Mouse (Mus musculus) thymus, adult 2 months (tissue): ENCODE data around the gene Zfpm1. TPM values are rescaled to one million over a fixed set of nuclear protein-coding genes. Genes with fewer than 3 reads are reported as not detected.

Source experiments
- DNase-seq: peaks from one replicate; pipeline ENCODE4 v3.0.0; 2021
- H3K27ac ChIP-seq: fragments of 200-500 bp; 2 replicates; pipeline ENCODE4 v1.5.1; 2012; ENCODE audit warnings: low read length, control low read depth; ENCODE audit not compliant: control insufficient read depth, insufficient read depth
- H3K27me3 ChIP-seq: fragments of 200-500 bp; 2 replicates; pipeline ENCODE4 v1.6.1; 2012; ENCODE audit warnings: mild to moderate bottlenecking, low read length, moderate library complexity, mixed read lengths; ENCODE audit not compliant: control insufficient read depth, insufficient read depth
- H3K36me3 ChIP-seq: fragments of 200-500 bp; 2 replicates; pipeline ENCODE4 v1.6.1; 2012; ENCODE audit warnings: mild to moderate bottlenecking, low read length, moderate library complexity; ENCODE audit not compliant: control insufficient read depth, insufficient read depth
- H3K4me1 ChIP-seq: fragments of 200-500 bp; replicated peaks from 2 replicates; pipeline ENCODE4 v1.6.1; 2012; ENCODE audit warnings: low read length; ENCODE audit not compliant: control insufficient read depth, insufficient read depth
- H3K4me3 ChIP-seq: fragments of 200-500 bp; 2 replicates; pipeline ENCODE4 v1.5.1; 2012; ENCODE audit warnings: mild to moderate bottlenecking, low read length, control low read depth, moderate library complexity; ENCODE audit not compliant: control insufficient read depth, insufficient read depth
- CTCF ChIP-seq: fragments of 200-500 bp; IDR thresholded peaks from 2 replicates; pipeline ENCODE4 v1.5.1; 2012; ENCODE audit warnings: mild to moderate bottlenecking, control low read depth, low read length, moderate library complexity, borderline replicate concordance; ENCODE audit not compliant: control insufficient read depth, poor library complexity, insufficient read depth; ENCODE audit errors: extremely low read depth
- POLR2A ChIP-seq: fragments of 200-500 bp; IDR thresholded peaks from 2 replicates; pipeline ENCODE4 v1.6.1; 2012; ENCODE audit warnings: mild to moderate bottlenecking, low read length, control low read depth, moderate library complexity; ENCODE audit not compliant: control insufficient read depth, poor library complexity, insufficient read depth; ENCODE audit errors: extremely low read depth
- WGBS: fragments of 180-500 bp; shearing (Covaris S2); methylation state at CpG from one replicate; pipeline ENCODE4 v1.1.7; 2018; 5-methylcytosine and 5-hydroxymethylcytosine counted together
- polyA plus RNA-seq: library from polyadenylated mRNA; depleted of rRNA; stranded (reverse); fragments of >200 nt; gene quantifications from 2 replicates; pipeline ENCODE4 v1.2.3, GENCODE M21; 2012; rRNA removed

Zfpm1 gene
- polyA plus RNA-seq, 1 experiment = 100 TPM

GRCm38 (mm10) chr8:122375751-122376364 lies 93.9 kb downstream of the Zfpm1 start:
- no peak for DNase-seq
- no peaks in the 10 kb centered on the region; the same call in 1 of the 2 replicates for H3K36me3 ChIP-seq
- H3K27me3 ChIP-seq = no peaks in the 10 kb centered on the region
- H3K4me1 ChIP-seq = peaks cover 8% of the 10 kb centered on the region; the same call in 1 of the 2 replicates
- WGBS = 25% methylated on average over 13 of the region's 13 CpGs
- no peak overlapping the region for H3K27ac ChIP-seq
- no peak for TF ChIP-seq POLR2A
- no peak for TF ChIP-seq CTCF
- peak overlapping the region; percentile 40 for H3K4me3 ChIP-seq

GRCm38 (mm10) chr8:122376365-122377231 lies 94.7 kb downstream of the Zfpm1 start, which contains the start of gene Zc3h18:
Gene Zc3h18, plus strand, starts transcription at chr8:122376609.
- under 1% methylated on average over 105 of the region's 107 CpGs for WGBS

GRCm38 (mm10) chr8:122383039-122383438 lies 101.1 kb downstream of the Zfpm1 start:
- TF ChIP-seq POLR2A = no peak
- Histone ChIP-seq H3K4me1 (no peaks in the 10 kb centered on the region), H3K27ac (no peak overlapping the region), H3K27me3 (no peaks in the 10 kb centered on the region), H3K36me3 (peaks cover 34% of the 10 kb centered on the region), H3K4me3 (no peak overlapping the region)
- no peak for DNase-seq
- WGBS = 93% methylated on average over 4 of the region's 4 CpGs

More at GRCm38 (mm10) chr8:122376365-122377231, 94.7 kb downstream of the Zfpm1 start, which contains the start of gene Zc3h18:
- H3K36me3 ChIP-seq = no peaks in the 10 kb centered on the region; the same call in 1 of the 2 replicates
- no peaks in the 10 kb centered on the region for H3K27me3 ChIP-seq
- H3K4me1 ChIP-seq = peaks cover 8% of the 10 kb centered on the region; the same call in 1 of the 2 replicates
- TF ChIP-seq POLR2A (peak; percentile 68), CTCF (peak; percentile 51; the same call in 1 of the 2 replicates)
- H3K4me3 ChIP-seq = peak within 1 kb of the TSS; percentile 87
- H3K27ac ChIP-seq = no peak within 1 kb of the TSS; the same call in 1 of the 2 replicates
- peak; percentile 99 for DNase-seq

Other genes starting within 250 kb of the Zfpm1 start
- 0.35 and 0.51 TPM in 2 replicates for gene Trhr2, start 78.6 kb downstream of the Zfpm1 start, polyA plus RNA-seq
- gene Zc3h18, start 94.5 kb downstream of the Zfpm1 start, polyA plus RNA-seq = 66.3 and 69.8 TPM in 2 replicates
- gene Il17c, start 139.9 kb downstream of the Zfpm1 start, polyA plus RNA-seq = 0.47 and 1.4 TPM in 2 replicates
- 671 and 705 TPM in 2 replicates for gene Cyba, start 150.8 kb downstream of the Zfpm1 start, polyA plus RNA-seq
- 25.0 and 26.2 TPM in 2 replicates for gene Mvd, start 161.3 kb downstream of the Zfpm1 start, polyA plus RNA-seq
- gene Snai3, start 178.6 kb downstream of the Zfpm1 start, polyA plus RNA-seq = 47.1 and 51.1 TPM in 2 replicates
- gene Rnf166, start 193.9 kb downstream of the Zfpm1 start, polyA plus RNA-seq = 273 and 296 TPM in 2 replicates
- 118 and 136 TPM in 2 replicates for gene Ctu2, start 194.0 kb downstream of the Zfpm1 start, polyA plus RNA-seq